Mouse (Mus musculus) erythroblast, embryonic 14.5 days (primary cell): ENCODE results near the gene Magi2.

Source experiments
- GATA1 ChIP-seq: IDR thresholded peaks from 2 replicates; pipeline ENCODE4 v1.6.1; 2012; ENCODE audit warnings: low read length, inconsistent platforms, mixed read lengths
- TAL1 ChIP-seq: IDR thresholded peaks from 3 replicates; pipeline ENCODE4 v1.6.1; 2012; ENCODE audit warnings: low read length, inconsistent platforms, mixed read lengths

DNA sequence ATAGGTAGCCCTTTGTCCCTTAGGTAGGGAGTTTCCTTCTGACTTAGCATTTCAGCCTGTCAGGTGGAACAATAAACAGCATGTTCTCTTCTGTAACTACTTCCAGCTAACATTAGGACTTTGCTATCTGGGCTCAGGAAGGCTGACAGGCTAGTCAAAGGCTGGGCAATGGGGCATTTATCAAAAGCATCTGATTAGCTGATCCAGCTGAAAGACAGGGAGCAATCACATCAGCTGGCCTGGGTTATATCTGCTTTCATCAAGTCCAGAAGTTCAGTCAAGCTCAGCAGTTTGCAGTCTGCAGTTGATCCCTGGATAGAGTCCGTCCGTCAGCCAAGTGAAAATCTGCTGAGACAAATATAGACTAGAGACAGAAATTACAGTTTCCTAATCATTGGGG lies 1094.1 kb downstream of the Magi2 start:
- TF ChIP-seq TAL1 = no peak
- TF ChIP-seq GATA1 = no peak
